In genomic region chr7:115564359-115565059, GRCm38 (mm10) we compare ENCODE assay signal across 12 mouse cellular contexts.
DNase-seq lines count a peak whose midpoint lies in the region; ATAC-seq lines count a peak whose summit lies in the region.
"Had no signal": no experiment of that assay in that cellular context is flagged by ENCODE, and none has a peak within 500 bp of the region (broad histone marks: within the 10 kb centered on the region; RNA-seq: fewer than 3 reads in every experiment).

No protein-coding gene starts in this region.

- H3K4me2 ChIP-seq in limb, embryonic 15.5 days, result no peak overlapping the region
- no peak overlapping the region for H3K4me2 ChIP-seq in kidney, embryonic 15.5 days
- no peak overlapping the region for H3K4me2 ChIP-seq in intestine, embryonic 15.5 days (replicated peaks)

- H3K27me3 ChIP-seq in limb, embryonic 15.5 days, result no peaks in the 10 kb centered on the region
- peaks cover 8% of the 10 kb centered on the region; the same call in 1 of the 2 replicates for H3K27me3 ChIP-seq in kidney, embryonic 15.5 days
- no peaks in the 10 kb centered on the region for H3K27me3 ChIP-seq in intestine, embryonic 15.5 days (replicated peaks)

- DNase-seq in gastrocnemius, postnatal 25 days, result peak; percentile 7
- no peak for DNase-seq in gastrocnemius, postnatal 14 days
- peak; percentile 52 for DNase-seq in lung, postnatal 10 days
- no peak for DNase-seq in lung, postnatal 25 days (ENCODE audit: low spot score)
- peak; percentile 47 for DNase-seq in forelimb bud, embryonic 11.5 days (ENCODE audit: low read depth, low spot score)
- DNase-seq: cerebellum, postnatal 36 days; layer of hippocampus, adult 9-11 months; lung, adult 18-20 months had no signal

- no peak overlapping the region for H3K9ac ChIP-seq in limb, embryonic 15.5 days
- no peak overlapping the region for H3K9ac ChIP-seq in kidney, embryonic 15.5 days
- no peak overlapping the region for H3K9ac ChIP-seq in intestine, embryonic 15.5 days

- no peaks in the 10 kb centered on the region for H3K36me3 ChIP-seq in limb, embryonic 15.5 days
- H3K36me3 ChIP-seq in kidney, embryonic 15.5 days, result no peaks in the 10 kb centered on the region
- no peaks in the 10 kb centered on the region for H3K36me3 ChIP-seq in intestine, embryonic 15.5 days

- peak overlapping the region; percentile 47; the same call in 1 of the 2 replicates for H3K27ac ChIP-seq in limb, embryonic 15.5 days
- no peak overlapping the region for H3K27ac ChIP-seq in kidney, embryonic 15.5 days
- H3K27ac ChIP-seq in intestine, embryonic 15.5 days, result no peak overlapping the region

- H3K4me1 ChIP-seq in limb, embryonic 15.5 days, result peaks cover 18% of the 10 kb centered on the region
- peaks cover 8% of the 10 kb centered on the region for H3K4me1 ChIP-seq in kidney, embryonic 15.5 days
- H3K4me1 ChIP-seq in intestine, embryonic 15.5 days (replicated peaks), result peaks cover 4% of the 10 kb centered on the region; the same call in 1 of the 2 replicates

- H3K4me3 ChIP-seq in limb, embryonic 15.5 days, result no peak overlapping the region
- no peak overlapping the region for H3K4me3 ChIP-seq in kidney, embryonic 15.5 days (replicated peaks)
- H3K4me3 ChIP-seq in intestine, embryonic 15.5 days (replicated peaks), result no peak overlapping the region

- ATAC-seq in limb, embryonic 15.5 days (ENCODE audit: insufficient number of reproducible peaks, low FRiP score, low TSS enrichment, low read depth), result no peak
- ATAC-seq in kidney, embryonic 15.5 days (replicated peaks; ENCODE audit: low FRiP score), result no peak
- no peak for ATAC-seq in intestine, embryonic 15.5 days
- ATAC-seq: intestine, embryonic 16.5 days had no signal

- 28% methylated on average over 6 of the region's 6 CpGs for WGBS in limb, embryonic 15.5 days
- WGBS in kidney, embryonic 15.5 days, result 44% methylated on average over 6 of the region's 6 CpGs
- 40% methylated on average over 6 of the region's 6 CpGs for WGBS in intestine, embryonic 15.5 days

- intact Hi-C loops in gastrocnemius, postnatal 14 days (cut with DNase I; ENCODE audit: low total_unique reads), result no loop called here

- H3K9me3 ChIP-seq in limb, embryonic 15.5 days, result no peaks in the 10 kb centered on the region
- H3K9me3 ChIP-seq in kidney, embryonic 15.5 days (replicated peaks), result no peaks in the 10 kb centered on the region
- no peaks in the 10 kb centered on the region for H3K9me3 ChIP-seq in intestine, embryonic 15.5 days

Comparison
In these comparisons a context has a peak if more than half of its experiments do, and no peak if none do; other contexts are left out.
1. DNase-seq: peak in gastrocnemius, postnatal 25 days (single experiment), lung, postnatal 10 days (single experiment) and forelimb bud, embryonic 11.5 days (single experiment); none in gastrocnemius, postnatal 14 days (single experiment) and lung, postnatal 25 days (single experiment).